Mouse (Mus musculus): ENCODE measurements around the gene Ovca2.

GRCm38 (mm10) chr11:75196131-75196530 lies 17.5 kb upstream of the Ovca2 start:
- TF ChIP-seq CTCF (IDR thresholded peaks at IDR 0.05; ENCODE audit: borderline replicate concordance, insufficient read depth, low read length) (no peak), POLR2A (IDR thresholded peaks at IDR 0.05; ENCODE audit: low read depth, low read length) (no peak)

Data from embryonic fibroblast, embryonic 13.5 days (primary cell).